Comparison of ENCODE assay signal across 20 mouse cellular contexts in genomic region chr3:137801402-137802020, GRCm38 (mm10).
DNase-seq lines count a peak whose midpoint lies in the region; ATAC-seq and TF ChIP-seq lines count a peak whose summit lies in the region.
"Had no signal": no experiment of that assay in that cellular context is flagged by ENCODE, and none has a peak within 500 bp of the region (broad histone marks: within the 10 kb centered on the region; RNA-seq: fewer than 3 reads in every experiment).

No protein-coding gene starts in this region.

- peak; percentile 32 for DNase-seq in kidney, postnatal 0 days (ENCODE audit: low spot score)
- DNase-seq in kidney, postnatal 25 days, result no peak
- DNase-seq in 416B (ENCODE audit: low read depth), result peak; percentile 10
- DNase-seq in Patski (ENCODE audit: low read depth, low spot score), result peak; percentile 15
- no peak for DNase-seq in spleen, adult 12 weeks (ENCODE audit: low spot score)
- DNase-seq in adrenal gland, adult 18-20 months (ENCODE audit: low spot score in 2 of 2), result no peak
- DNase-seq: adrenal gland, postnatal 10 days; cerebellum, postnatal 10 days; embryo, embryonic 11 days; gastrocnemius, postnatal 25 days; heart, adult 2 months; heart, postnatal 36 days; kidney, adult 11 months had no signal

- H3K9ac ChIP-seq in kidney, postnatal 0 days (ENCODE audit: low read depth, low read length), result no peak overlapping the region
- no peak overlapping the region for H3K9ac ChIP-seq in intestine, postnatal 0 days (ENCODE audit: low read depth, low read length)
- H3K9ac ChIP-seq: forebrain, embryonic 15.5 days; hindbrain, embryonic 15.5 days; limb, embryonic 13.5 days; liver, embryonic 15.5 days had no signal

- H3K4me2 ChIP-seq in kidney, postnatal 0 days (ENCODE audit: low read length), result no peak overlapping the region
- H3K4me2 ChIP-seq in intestine, postnatal 0 days (replicated peaks; ENCODE audit: low read depth), result no peak overlapping the region; the same call in none of the 2 replicates
- H3K4me2 ChIP-seq: forebrain, embryonic 15.5 days; hindbrain, embryonic 15.5 days; limb, embryonic 13.5 days; liver, embryonic 15.5 days; midbrain, embryonic 11.5 days had no signal

- ATAC-seq in kidney, postnatal 0 days (replicated peaks; ENCODE audit: low FRiP score, low read depth), result peak; percentile 66; the same call in 1 of the 2 replicates
- ATAC-seq in Patski, result peak; percentile 68
- ATAC-seq in intestine, postnatal 0 days, result peak; percentile 56; the same call in 1 of the 2 replicates
- ATAC-seq: forebrain, embryonic 15.5 days had no signal

- H3K9me3 ChIP-seq in kidney, postnatal 0 days (replicated peaks; ENCODE audit: low read length), result no peaks in the 10 kb centered on the region
- no peaks in the 10 kb centered on the region for H3K9me3 ChIP-seq in intestine, postnatal 0 days (ENCODE audit: control insufficient read depth)
- H3K9me3 ChIP-seq: forebrain, embryonic 15.5 days; hindbrain, embryonic 15.5 days; limb, embryonic 13.5 days; liver, embryonic 15.5 days had no signal

- CTCF ChIA-PET in Patski (lab: Charles Lee), result interaction anchor here (1.6 kb wide), 1 partner anchor 16 kb away, joined by 3 read pairs; no protein-coding TSS in a partner anchor

- in situ Hi-C loops in Patski (cut with MboI; ENCODE audit: low pct_unique_long_range_greater_than_20kb), result no loop called here

- no peak overlapping the region for H3K4me3 ChIP-seq in kidney, postnatal 0 days (replicated peaks; ENCODE audit: low read depth, low read length)
- H3K4me3 ChIP-seq in intestine, postnatal 0 days (ENCODE audit: low read depth, low read length), result no peak overlapping the region
- H3K4me3 ChIP-seq: forebrain, embryonic 15.5 days; heart, adult 2 months; hindbrain, embryonic 15.5 days; limb, embryonic 13.5 days; liver, embryonic 15.5 days had no signal

- no peak overlapping the region for H3K27ac ChIP-seq in kidney, postnatal 0 days
- no peak overlapping the region for H3K27ac ChIP-seq in intestine, postnatal 0 days (ENCODE audit: low read depth, low read length)
- H3K27ac ChIP-seq: forebrain, embryonic 15.5 days; heart, adult 2 months; hindbrain, embryonic 15.5 days; limb, embryonic 13.5 days; liver, embryonic 15.5 days; stomach, postnatal 0 days had no signal

- H3K4me1 ChIP-seq in kidney, postnatal 0 days (replicated peaks; ENCODE audit: insufficient read depth, low read length), result no peaks in the 10 kb centered on the region
- peaks cover 5% of the 10 kb centered on the region; the same call in 1 of the 2 replicates for H3K4me1 ChIP-seq in intestine, postnatal 0 days (replicated peaks; ENCODE audit: control insufficient read depth, insufficient read depth, low read length)
- H3K4me1 ChIP-seq: forebrain, embryonic 15.5 days; hindbrain, embryonic 15.5 days had no signal

- no peaks in the 10 kb centered on the region for H3K27me3 ChIP-seq in kidney, postnatal 0 days (ENCODE audit: insufficient read depth, low read length)
- no peaks in the 10 kb centered on the region for H3K27me3 ChIP-seq in Patski
- no peaks in the 10 kb centered on the region for H3K27me3 ChIP-seq in intestine, postnatal 0 days (replicated peaks; ENCODE audit: control insufficient read depth, insufficient read depth, low read length)
- H3K27me3 ChIP-seq: forebrain, embryonic 15.5 days; hindbrain, embryonic 15.5 days; limb, embryonic 13.5 days; liver, embryonic 15.5 days had no signal

- POLR2A ChIA-PET in Patski (lab: Charles Lee), result no interaction called here

- no peaks in the 10 kb centered on the region for H3K36me3 ChIP-seq in kidney, postnatal 0 days (ENCODE audit: insufficient read depth, low read length)
- no peaks in the 10 kb centered on the region for H3K36me3 ChIP-seq in intestine, postnatal 0 days (ENCODE audit: control insufficient read depth, insufficient read depth)
- H3K36me3 ChIP-seq: forebrain, embryonic 15.5 days; hindbrain, embryonic 15.5 days; limb, embryonic 13.5 days; liver, embryonic 15.5 days had no signal

- WGBS in kidney, postnatal 0 days, result 33% methylated on average over 6 of the region's 6 CpGs
- 34% methylated on average over 6 of the region's 6 CpGs for WGBS in intestine, postnatal 0 days

- TF ChIP-seq CTCF in kidney, postnatal 0 days (IDR thresholded peaks at IDR 0.05; ENCODE audit: low read depth), result no peak
- no peak for TF ChIP-seq CTCF in Patski (IDR thresholded peaks at IDR 0.05)
- TF ChIP-seq CTCF in intestine, postnatal 0 days (IDR thresholded peaks at IDR 0.05; ENCODE audit: low read depth), result no peak

Comparison
In these comparisons a context has a peak if more than half of its experiments do, and no peak if none do; other contexts are left out.
1. DNase-seq: peak in kidney, postnatal 0 days (single experiment), 416B (single experiment) and Patski (single experiment); none in kidney, postnatal 25 days (0 of 2), spleen, adult 12 weeks (single experiment) and adrenal gland, adult 18-20 months (0 of 2).
2. Peak in every context shown above with its lines, with median percentiles within 50 percentile points of each other: ATAC-seq.